Mouse (Mus musculus) retina, embryonic 14.5 days (tissue): ENCODE measurements around the gene Ksr1.

Experiments
- DNase-seq: peaks from one replicate; pipeline ENCODE4 v3.0.0-alpha.2; 2015; ENCODE audit warnings: low spot score

The Ksr1 gene

DNA sequence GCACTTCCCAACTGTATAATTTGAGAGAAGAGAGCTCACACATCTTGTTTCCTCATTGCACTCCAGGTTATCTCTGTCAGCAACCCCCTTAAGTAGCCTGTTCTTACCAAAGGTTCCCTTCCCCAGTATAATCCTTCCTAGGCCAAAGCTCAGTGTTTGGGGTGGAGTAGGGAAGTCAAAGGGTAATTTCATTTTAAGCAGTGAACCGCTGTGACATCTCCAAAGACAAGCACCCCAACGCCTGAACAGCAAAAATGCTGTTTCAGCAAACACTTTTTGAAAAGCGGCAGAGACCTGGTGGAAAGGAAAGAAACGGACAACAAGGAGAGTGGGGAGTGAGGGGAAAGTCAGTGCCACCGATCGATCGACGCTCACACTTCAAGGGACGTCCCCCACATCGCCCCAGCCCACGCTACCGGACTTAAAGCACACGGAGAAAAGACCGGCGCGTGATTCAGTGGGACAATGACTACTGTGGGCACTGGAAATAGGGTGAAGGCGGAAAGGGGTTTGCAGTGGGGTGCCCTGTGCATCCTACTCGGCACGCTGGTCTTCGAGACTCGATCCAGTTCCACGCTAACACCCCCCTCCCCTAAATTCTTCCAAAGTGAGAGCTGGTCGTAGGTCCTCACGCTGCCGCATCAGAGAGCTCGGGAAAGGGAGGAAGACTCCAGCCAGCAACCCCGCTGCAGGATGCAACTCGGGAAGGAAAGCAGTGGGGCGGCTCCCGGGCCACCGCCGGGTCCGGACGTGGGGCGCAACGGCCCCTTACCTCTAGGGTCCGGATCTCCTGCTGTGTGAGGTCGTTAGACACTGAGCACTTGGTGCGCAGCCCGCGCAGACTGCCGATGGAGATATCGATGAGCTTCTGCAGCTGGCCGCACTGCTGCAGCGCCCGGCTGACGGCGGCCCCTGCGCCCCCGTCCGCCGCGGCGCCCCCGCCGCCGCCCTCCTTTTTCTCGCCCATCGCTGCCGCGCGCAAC, 633 bp downstream of the Ksr1 start:
- peak; percentile 47 for DNase-seq

DNA sequence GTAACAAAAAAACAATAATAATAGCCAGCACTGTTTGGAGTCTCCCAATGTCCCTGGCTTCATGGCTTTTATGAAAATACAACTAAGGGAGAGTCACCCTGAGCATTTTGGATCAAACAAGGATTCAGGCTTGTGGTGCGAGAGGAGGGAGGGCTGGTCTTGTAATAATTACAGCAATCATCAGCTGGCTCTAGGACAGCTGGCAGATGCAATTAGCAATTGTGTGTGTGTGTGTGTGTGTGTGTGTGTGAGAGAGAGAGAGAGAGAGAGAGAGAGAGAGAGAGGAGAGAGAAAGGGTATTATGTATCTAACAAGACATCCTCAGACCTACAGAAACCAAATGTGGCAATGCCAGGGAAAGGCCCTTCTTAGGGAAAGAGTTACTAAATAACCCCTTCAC, 1.5 kb downstream of the Ksr1 start:
- DNase-seq, result peak; percentile 32

DNA sequence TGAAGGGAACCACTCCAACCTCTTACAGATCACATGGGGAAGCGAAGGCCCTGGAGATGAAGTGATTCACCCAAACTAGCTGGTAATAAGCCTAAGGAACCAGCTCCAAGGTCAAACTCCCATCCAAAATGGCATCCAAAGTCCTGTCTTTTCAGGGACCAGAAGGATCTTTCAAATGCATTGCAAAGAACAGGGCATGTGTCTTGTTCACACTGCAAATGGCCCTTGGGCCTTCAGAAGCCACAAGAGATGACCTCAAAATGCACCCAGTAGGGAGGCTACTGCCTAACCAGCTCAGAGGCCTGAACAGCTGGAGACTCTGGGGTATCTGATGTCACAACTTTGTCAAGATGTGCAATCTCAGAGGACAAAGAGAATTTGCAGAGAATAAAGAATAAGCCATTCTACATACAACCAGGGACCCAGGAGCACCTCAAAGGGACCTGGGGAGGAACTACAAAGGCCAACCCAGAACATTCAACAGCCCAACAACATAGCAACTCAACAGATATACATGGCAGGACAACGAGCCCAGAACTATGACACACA, 2.1 kb downstream of the Ksr1 start:
- no peak for DNase-seq

DNA sequence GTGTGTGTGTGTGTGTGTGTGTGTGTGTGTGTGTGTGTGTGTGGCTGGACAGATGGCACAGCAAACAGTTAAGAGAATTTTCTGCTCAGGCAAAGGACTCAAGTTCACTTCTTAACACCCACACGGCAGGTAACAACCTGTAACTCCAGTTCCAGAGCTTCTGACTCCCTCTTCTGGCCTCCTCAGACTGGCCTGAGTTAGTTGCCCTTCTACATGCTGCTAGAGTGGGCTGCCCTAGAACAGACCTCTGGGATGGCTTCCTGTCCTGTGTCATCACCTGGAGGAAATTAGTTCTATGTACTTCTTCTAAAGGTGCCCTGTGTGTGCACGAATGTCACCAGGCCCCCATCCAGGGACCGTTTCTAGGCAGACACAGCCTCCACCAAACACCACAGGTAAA, 2.9 kb downstream of the Ksr1 start:
- no peak for DNase-seq

DNA sequence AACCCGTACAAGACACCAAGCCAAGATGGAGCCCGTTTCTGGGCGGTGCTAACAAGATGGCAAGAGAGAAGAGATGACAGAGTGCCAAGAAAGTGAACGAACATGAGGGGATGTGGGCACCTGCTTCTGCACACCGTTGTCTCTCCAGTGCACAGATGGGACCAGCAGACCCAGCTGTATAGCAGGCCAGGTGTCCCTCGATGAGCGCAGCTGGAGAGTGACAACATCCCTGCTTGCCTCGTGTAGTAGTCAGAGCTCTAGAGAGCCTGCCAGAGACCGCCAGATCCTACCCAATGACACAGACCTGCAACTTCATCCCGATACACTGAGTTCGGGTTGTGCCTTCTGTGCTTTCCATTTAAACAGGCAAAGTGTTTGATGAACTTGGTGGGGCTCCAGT, 3.8 kb downstream of the Ksr1 start:
- DNase-seq, result no peak

DNA sequence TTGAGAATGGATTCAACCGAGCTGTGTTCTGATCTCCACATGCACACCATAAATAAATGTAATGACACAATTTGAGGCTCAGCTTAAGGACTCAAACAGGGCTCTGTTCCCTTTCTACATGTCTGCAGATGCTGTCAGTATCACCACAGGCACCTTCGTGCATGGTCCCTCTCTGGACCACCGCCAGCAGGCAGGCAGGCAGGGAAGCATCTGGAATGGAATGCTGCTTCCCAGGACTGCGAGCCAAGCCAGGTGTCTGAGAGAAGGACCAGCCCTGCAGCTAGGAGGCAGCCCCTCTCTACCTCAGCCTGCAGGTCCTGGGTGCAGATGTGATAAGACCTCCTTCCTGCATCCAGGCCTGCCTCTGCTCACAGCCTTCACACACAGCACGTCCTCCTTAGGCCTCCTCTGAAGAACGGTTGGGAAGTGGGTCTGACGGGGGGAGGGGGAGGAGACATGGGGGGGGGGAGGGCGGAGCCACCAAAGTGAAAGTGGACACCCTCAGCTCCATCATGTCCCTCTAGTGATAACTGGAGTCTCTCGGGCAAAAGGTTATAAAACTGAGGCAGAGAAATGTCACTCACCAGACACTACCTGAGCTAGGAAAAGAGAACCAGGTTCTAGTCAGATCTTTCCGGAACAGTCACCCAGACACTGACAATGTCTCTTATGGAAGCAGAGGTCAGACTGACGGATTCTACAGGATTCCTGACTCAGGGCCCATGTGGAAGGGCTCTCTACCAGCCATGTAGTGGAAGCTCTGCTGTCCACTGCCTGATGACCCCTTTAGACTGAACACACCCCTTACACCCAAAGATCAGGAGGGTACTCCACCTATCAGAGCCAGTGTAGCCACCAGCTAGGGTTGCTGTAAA, 4.7 kb downstream of the Ksr1 start:
- no peak for DNase-seq

DNA sequence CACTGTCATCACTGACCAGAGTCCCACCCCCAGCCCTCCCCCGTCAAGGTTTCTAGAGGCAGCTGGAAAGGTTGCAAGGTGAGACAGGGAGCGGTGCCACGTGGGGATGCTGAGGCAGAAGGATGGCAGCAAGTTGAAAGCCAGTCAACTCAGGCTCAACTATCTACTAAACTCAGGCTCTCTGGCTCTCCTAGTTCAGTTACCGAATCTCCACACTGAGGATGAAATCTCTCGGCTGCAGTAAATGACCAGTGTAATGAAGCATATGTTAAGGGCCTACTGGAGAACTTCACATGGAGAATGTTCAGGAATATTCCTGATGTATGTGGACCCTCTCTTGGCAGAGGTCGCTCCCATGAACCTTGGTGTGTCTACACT, 5.7 kb downstream of the Ksr1 start:
- no peak for DNase-seq

DNA sequence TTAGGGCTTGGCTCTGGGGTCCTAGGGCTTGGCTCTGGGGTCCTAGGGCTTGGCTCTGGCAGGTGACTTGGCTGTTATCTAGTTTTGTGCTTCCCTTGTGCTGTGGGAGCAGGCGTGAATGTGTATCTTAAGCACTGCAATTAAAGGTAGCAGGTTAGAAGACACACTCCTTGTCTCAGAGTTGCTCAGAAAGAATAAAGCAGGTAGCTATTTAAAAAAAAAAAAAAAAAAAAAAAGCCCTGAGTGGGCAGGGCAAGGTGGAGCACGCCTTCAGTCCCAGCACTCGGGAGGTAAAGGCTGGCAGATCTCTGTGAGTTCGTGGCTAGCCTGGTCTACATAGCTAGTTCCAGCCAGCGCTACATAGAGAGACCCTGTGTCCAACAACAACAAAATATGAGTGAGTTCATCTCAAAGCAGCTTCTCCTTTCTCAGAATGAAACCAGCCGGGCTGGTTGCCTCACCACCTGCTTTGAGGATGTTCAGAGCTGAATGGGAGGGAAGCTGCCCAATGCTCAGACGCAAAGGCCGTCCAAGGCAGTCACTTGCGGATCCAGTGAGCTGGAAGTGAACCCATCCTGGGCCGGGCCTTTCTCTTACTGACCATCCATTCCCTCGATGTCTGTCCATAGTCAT, 6.2 kb downstream of the Ksr1 start:
- DNase-seq, result no peak

DNA sequence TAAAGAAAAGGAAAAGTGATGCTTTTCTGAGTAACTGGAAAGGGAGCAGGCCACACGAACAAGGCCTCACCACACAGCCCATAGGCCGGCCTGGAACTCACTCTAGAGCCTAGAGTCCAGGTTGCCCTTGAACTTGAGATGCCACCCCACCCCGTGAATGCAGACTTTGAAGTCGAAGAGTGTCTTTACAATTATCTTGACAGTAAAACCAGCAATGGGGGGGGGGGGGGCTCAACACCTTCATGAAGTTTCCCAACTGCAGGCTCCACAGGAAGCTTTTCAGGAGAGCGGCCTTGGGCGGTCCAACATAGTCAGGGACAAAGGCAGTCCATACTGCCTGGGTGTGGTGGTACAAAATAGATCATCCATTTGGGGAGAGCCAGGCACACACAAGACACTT, 7.6 kb downstream of the Ksr1 start:
- DNase-seq, result no peak

DNA sequence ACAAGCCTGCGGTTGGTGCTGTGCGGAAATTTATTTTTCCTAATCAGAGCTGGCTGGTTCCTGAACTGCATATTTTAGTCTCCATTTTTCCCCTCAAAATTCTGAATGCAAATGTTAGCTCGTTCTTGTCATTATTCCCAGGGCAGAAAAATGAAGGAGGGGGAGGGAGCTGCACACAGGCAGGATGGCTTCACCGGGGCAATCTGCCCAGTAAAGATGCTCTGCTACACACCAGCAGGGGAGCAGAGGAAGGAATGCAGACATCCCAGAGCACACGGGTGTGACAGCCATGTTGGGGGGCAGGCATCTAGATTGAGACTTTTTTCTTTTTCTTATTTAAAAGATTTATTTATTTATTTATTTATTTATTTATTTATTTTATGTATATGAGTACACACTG, 9.0 kb downstream of the Ksr1 start:
- DNase-seq, result no peak

DNA sequence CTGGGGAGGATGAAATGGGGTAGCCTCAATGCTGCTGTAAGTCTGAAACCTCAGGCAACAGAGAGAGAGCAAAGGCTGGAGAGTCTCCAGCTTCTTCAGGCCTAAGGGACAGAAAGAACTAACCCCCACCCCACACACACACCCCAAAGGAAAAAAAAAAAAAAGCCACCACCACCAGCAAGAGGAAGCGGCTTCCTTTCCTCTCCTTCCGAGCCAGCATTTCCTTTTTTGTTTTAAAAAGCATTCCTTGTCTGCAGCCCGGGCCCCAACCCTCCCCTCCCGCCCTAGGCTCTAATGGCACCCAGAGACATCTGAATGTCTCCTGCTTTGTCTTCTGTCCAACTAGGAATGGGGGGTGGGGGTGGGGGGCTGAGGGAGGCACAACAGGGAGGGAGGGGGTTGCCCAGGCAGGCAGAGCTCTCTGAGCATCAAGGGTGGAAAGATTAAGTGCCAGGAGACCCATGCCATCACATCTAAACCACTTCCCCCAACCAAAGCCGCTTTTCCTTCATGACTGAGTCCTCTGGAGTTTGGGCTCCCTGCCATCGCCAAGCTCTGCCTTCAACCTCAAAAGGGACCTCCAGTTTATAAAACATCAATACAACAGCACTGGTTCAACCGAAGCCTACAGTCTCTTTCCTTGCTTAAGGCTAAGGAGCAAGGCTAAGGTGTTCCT, 10.4 kb downstream of the Ksr1 start:
- no peak for DNase-seq

DNA sequence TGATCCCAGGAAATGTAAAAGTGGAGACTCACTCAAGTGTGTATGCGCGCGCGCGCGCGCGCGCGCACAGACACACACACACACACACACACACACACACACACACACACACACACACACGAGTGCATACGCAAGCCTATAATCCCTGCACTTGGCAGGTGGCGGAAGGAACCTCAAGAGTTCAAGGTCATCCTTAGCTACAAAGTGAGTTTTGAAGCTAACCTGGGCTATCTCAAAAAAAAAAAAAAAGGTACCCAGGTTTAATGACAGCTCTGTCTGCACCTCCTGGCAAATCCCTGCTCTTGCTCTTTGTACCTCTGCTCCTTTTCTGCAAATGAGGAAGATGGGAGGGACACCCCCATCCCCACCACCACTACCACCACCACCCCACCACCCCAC, 11.1 kb downstream of the Ksr1 start:
- no peak for DNase-seq

DNA sequence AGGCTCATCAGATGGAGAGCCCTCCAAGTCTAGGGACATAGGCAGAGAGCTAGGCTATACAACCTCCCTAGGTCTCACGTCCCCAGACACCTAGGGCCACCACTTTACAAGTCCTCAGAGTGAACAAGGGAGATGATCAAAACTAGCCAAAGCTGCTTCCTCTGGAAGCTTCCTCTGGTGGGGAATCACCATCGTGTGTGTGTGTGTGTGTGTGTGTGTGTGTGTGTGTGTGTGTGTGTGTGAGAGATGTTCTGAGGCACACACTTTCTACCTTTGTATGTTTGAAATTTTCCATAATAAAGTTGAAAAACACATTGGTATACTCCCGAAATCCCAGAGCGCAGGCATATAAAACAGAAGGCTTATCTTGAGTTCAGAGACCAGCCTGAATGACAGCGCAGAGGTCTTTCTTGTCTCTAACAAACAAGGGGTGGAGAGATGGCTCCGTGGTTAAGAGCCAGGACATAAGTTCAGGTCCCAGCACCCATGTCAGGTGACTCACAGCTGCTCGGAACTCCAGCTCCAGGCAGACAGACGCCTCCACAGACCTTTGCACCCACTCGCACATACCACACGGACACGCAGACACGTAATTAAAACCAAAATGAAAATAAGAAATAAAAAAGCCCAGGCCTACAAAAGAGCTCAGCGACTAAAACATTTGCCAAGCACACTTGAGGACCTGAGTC, 11.6 kb downstream of the Ksr1 start:
- no peak for DNase-seq

DNA sequence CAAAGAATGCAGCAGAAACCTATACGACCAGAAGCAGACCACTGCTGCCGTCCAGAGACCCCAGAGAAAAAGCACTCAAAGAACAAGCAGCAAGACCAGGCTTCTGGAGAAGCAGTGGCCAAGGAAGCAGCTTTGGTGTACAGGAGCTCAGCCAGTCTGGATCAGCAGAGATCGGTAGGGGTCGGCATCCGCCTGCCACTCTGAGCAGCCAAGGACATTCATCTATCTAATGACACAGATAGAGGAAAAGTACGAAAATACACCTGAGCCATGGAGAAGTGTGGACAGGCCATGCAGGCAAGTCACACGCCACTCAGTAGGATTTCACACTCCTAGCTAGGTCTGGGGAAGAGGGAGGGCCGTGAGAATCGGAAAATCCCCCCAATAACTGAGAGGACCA, 12.2 kb downstream of the Ksr1 start:
- no peak for DNase-seq

DNA sequence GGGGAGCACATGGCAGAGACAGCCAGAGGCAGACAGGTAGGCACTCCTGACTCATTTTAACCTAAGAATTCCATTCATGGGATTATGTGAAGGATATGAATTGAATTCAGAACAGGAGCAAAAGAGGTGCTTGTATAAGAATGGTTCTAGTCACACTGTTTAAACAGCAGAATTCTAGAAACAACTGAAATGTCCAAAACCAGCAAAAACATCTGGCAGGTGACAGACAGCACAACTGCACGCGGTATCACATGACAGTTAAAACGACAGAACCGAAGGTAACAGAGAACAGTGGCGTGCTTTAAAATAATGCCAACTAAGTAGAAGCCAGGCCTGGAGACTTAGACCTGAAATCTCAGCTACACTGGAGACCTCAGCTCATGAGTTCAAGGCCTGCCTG, 13.2 kb downstream of the Ksr1 start:
- no peak for DNase-seq

DNA sequence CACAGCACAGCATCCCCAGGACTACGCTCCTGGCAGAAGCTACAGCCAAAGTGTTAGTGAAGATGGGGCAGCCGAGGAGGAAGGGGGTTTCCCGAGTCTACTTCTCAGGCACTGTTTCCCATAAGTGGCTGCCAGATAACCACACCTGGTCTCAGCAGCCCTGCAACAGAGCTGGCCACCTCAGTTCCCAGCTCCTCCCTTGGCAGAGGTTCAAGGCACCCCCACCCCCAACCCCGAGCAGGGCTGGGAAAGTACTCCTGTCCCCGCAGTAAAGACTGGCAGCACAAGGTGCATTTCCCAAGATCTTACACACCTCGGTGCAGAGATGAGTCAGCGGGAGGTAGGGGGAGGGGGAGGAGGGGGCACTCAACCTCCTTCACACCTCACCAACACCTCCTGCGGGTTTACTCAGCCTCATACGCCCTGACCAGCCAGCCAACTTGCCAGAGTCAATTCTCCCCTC, 14.2 kb downstream of the Ksr1 start:
- DNase-seq, result no peak

DNA sequence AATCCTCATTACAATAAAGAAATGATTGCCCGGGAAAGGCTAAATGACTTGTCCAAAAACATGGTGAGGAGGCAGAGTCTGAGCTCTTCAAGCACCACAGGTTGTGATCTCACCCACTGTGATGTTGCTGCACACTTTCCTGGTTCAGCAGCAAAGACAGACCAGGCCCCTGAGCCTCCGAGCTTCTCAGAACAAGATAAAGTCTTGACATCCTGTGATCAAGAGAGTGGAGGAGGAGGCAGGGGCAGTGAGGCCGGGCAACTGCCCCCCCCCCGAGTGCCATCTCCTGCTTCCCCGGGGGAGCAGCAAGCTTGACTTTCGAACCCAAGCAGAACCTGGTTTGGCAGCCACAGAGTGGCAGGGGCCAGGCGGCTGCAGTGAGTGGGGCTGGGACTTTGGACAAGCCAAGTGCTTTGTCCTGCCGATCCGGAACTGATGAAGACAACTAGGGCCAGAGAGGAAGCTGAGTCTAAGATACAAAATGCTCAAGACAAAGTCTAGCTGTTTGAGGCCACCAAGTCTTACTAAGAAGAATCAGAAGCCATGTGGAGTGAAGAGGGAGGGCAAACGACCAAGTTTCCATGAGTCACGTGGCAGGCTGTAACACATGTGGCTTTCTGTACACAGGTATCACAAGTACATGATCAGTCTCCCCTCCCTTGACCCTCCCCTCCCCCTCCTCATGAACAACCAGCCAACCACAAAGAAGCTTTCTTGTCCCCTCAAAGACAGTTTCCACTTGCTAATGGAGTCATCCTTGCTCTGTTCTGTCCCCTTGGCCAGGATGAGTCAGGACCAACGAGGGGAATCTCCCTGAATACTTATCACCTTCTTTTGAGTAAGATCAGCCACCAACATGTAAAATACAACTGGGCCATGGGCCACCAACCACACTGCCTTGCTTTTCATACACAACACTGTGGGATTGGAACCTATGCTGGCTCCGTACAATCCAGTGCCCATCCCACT, 16.5 kb downstream of the Ksr1 start:
- DNase-seq, result no peak

DNA sequence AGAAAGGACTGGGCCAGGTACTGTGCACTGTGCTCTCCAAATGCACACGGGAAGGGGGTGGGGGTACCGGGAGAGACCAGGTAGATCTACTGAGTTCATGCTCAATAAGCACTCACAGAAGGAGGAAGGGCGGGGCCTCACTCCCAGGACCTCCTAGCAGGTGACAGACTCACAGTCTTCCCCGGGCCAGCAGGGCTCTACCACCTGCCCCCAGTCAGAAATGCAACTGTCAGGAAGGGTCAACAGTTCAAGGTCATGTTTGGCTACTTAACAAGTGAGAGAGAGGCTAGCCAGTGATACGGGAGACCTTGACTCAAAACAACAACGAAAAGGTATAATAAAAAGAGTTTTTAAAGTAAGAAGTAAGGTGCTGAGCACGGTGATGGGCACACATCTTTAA, 18.0 kb downstream of the Ksr1 start:
- DNase-seq, result no peak

DNA sequence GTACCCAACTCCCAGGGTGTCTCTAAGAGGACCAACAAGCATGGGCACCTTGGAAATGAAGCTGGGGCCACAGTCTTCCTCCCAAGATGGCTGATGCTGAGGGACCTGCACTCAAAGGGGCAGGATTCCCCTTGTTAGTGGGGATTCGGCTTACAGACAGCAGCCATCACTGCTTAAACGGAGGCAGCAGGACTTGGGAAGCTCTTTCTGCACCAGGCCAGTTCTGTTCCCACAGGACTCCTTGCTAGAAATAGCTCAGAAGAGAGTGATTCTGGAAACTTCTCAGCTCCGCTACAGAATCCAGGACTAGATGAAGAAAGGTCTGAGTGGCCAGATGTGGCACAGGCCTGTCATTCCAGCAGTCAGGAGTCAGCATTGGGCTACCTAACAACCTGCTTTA, 19.2 kb downstream of the Ksr1 start:
- no peak for DNase-seq

DNA sequence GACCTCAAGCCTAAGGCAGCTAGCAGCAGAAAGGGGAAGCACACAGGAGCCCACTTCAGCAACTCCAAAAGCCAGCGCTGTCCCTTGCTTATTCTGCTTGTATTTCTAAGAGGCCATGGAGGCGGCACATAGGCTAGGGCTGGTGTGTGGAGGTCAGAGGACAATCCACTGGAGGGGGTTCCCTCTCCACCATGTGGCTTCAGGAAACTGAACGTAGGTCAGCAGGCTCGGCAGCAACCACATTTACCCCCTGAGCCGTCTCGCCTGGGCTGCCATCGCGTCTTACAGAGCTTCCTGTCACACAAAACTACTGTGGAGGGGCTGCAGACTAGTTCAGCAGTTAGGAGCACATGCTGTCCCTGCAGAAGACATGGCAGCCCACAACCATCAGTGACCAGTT, 20.4 kb downstream of the Ksr1 start:
- no peak for DNase-seq
